Mouse (Mus musculus): ENCODE data around the gene Nr2f1.

Nr2f1 gene

DNA sequence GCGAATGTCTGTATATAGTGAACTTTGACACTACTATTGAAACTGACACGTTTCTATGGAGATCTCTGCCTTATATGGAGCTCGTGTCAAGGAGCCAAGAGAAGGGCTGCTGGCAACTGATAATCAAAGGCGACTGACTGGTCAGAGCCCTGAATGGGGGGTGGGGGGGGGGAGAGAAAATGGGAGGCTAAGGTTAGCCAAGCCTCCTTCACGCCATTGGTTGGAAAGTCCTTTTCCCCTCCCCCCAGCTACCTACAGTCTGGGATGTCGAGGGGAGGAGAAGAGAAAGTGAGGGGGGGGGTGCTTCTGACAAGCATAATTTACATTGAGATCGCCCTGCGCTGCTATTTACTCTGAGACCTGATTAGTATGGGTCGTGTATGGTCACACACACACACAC, 850 bp upstream of the Nr2f1 start:
- DNase-seq (ENCODE audit: low spot score in 2 of 2): no peak

GRCm38 (mm10) chr13:78198871-78199641, 501 bp downstream of the Nr2f1 start:
- DNase-seq (ENCODE audit: low spot score in 2 of 2): peak; percentile 34 to 55

- no peak for DNase-seq (ENCODE audit: low spot score in 2 of 2)
Measured at GRCm38 (mm10) chr13:78198391-78198870, 1.1 kb downstream of the Nr2f1 start.

DNA sequence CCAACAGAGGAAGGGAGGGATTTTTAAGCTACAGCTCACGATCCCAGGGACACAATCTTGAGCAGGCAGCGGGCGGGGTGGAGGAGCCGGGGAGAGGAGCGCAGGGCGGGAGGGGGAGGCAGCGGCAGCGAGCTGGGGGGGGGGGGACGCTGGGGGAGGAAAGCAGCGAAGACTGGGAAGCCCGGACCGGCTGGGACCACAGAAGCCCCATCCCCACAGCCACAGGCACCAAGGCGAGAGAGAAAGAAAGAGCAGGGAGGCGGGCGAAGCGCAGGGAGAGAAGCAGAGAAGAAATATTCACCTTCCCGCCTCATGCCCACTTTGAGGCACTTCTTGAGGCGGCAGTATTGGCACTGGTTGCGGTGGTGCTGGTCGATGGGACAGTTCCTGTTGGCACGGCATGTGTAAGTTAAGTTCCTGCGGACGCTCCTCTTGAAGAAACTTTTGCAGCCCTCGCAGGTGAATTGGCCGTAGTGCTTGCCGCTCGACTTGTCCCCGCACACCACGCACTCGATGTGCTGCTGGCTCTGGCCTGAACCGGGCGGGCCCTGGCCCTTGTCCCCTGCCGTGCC, 1.7 kb downstream of the Nr2f1 start:
- DNase-seq (ENCODE audit: low spot score in 2 of 2): no peak

DNA sequence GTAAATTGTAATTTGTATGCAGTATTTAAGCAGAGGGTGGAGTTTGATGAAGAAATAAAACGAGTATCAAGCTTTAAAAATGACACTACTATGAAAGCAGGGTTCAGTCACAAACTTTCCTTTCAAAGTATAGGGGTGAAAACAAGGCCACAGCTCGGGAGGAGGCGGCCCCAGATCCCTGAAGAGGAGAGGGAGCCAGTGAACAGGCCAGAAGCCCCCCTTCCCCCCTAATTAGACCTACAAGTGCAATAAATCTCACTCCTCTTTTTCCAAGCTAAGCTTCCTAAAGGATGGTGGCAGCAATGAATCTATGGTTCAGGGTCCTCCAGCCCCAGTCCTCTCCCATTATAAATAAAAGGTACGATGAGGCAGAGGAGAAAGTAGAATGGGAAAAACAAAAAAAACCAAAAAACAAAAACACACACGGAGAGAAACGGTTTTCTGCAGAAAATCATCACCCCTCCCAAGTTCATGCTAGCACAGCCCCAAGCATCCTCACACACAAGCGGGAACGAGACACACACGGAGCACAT, 2.2 kb downstream of the Nr2f1 start:
- no peak for DNase-seq (ENCODE audit: low spot score in 2 of 2)

- no peak for DNase-seq (ENCODE audit: low spot score in 2 of 2)
Measured at GRCm38 (mm10) chr13:78196236-78196796, 3.2 kb downstream of the Nr2f1 start.

GRCm38 (mm10) chr13:78195601-78196115, 3.9 kb downstream of the Nr2f1 start:
- no peak for DNase-seq (ENCODE audit: low spot score in 2 of 2)

DNA sequence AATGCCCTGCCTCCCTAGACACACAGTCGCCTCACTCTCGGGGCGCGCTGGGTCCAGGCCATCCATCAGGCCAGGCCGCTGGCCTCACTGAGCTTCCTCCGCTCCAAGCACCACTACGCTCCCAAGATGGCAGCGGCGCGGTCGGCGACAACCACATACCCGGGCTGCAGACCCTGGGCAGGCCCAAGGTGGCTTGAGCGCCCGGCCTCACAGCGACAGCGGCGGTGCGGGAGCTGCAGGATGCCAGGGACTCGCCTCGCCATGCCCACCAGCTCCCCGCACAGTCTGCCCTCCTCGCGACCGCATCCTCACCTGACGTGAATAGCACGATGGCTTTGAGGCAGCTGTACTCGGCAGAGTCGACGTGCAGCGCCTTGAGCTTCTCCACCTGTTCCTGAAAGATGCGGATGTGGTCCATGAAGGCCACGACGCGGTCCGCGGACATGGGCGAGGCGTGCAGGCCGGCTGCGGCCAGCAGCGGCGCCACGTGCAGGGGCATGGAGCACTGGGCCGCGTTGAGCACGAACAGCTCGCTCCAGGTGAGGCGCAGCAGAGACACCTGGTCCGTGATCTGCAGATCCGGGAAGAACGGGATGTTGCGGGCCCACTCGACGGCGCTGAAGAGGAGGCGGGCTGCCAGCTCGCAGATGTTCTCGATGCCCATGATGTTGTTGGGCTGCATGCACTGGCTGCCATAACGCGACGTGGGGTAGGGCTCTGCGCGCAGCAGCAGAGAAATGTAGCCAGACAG, 4.5 kb downstream of the Nr2f1 start:
- no peak for DNase-seq (ENCODE audit: low spot score in 2 of 2)

DNA sequence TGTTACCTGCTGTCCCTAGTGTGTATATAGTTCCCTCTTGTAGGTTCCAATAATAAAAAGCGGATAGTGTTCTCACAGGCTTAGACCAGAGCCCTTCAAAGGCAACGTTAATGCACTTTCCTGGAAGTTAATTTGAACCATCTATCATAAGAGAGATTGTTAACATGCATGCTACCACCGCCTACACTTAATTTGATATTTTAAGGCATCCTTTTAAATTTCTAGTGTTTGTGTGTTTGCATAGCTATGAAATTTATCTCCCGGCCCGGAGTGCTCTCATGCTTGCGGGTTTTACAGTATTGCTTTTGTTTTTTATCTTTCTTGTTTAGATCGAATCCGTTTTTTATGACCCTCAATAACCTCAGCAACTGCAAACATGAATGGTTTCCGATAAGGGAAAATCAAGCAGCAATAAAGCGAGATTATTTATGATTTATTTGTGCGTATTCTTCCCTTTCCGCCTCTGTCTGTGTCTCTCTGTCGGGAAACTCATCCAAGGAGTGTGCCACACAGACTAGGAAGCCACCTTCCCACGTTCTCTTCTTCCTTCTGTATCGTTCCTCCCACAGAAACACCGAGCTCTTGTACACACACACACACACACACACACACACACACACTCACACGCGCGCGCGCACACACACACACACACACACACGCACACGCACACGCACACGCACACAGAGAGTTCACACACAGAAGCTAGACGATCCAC, 5.3 kb downstream of the Nr2f1 start:
- DNase-seq (ENCODE audit: low spot score in 2 of 2): no peak

DNA sequence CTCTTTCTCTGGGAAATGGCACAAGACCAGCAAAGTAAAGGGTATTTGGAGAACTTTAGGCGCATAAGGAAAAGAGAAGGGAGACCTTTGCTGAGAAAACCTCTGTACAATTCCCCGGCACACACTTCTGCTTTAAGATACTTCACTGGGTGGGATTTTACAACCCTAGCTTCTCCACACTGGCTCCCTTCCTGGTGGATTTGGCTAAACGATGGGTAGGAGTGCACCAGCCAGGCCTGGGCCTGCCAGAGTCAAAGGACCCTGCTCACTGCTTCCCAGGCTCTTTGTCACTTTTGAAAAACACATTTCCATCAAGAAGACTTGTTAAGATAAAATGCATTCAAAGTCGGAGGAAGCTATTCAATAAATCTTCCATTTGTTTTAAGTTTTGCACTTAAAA, 6.3 kb downstream of the Nr2f1 start:
- DNase-seq (ENCODE audit: low spot score in 2 of 2): no peak

- DNase-seq (ENCODE audit: low spot score in 2 of 2): no peak
Measured at GRCm38 (mm10) chr13:78189586-78189985, 10.0 kb downstream of the Nr2f1 start.

- no peak for DNase-seq (ENCODE audit: low spot score in 2 of 2)
Measured at GRCm38 (mm10) chr13:78187833-78188232, 11.7 kb downstream of the Nr2f1 start.

GRCm38 (mm10) chr13:78186340-78186946, 13.1 kb downstream of the Nr2f1 start:
- no peak for DNase-seq (ENCODE audit: low spot score in 2 of 2)

DNA sequence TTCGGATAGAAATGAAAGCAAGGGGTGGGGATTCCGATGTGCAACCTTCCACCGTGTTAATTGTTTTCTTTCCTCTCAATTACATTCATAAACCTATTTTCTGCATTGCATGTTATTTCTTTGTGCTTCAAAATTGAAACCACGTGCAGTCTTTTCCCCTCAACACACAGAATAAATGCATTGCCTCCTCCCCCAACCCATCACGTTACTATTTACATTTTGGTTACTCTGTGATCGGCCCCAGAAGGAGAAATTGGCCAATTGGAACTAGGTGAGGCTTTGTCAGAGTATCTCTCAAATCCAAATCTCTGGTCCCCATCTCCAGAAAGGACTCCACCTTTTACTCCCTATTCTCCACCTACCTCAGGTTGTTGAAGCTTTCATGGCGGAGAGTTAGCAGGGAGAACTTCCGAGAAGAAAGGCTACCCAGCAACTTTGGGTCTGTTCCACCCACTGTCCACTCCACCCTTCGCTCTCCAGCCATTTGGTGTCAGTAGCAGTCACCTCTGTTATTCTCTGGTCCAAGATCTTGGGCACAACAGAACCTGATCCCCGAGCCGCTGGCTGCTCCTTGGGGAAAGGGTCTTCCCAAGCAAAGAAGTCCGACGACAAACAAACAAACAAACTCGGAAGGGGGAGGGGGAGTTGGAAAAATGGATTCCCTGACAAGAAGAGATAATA, 14.6 kb downstream of the Nr2f1 start:
- no peak for DNase-seq (ENCODE audit: low spot score in 2 of 2)

DNA sequence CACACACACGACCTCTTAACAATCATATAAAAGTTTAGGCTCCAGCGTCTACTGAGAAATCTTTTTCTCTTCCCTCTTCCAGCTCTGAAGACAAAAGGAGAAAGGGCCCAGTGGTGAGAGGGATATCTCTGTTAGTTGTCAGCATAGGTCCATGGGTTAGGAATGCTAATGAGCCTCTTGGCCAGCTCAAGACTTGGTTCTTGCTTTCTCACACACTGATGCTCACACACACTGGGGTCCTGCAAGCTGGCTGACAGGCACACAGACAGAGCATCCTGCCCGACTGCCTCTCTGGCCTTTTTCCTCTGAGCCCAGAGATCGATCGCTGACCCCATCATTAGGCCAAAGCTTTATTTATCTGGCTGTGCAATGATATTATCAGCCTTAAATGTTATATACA, 15.6 kb downstream of the Nr2f1 start:
- DNase-seq (ENCODE audit: low spot score in 2 of 2): no peak

DNA sequence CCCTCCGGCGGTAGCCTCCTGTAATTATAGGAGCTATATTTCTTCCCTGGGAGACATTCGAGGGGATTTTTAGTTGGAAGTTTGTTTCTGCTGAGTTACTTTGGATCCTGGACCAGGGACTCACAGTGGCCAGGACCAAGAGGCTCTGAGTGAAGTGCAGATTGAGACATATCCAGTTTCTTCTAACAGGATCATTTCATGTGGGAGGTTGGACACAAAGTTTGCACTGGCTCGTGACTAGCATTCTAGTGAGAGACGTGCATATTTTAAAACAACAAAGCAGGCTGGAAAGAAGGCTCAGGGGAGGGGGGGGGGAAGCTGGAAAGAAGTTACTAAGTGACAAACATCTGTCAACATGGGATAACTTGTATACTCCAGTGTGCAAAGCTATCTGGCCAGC, 16.6 kb downstream of the Nr2f1 start:
- no peak for DNase-seq (ENCODE audit: low spot score in 2 of 2)

GRCm38 (mm10) chr13:78181930-78182558, 17.5 kb downstream of the Nr2f1 start:
- DNase-seq (ENCODE audit: low spot score in 2 of 2): no peak

GRCm38 (mm10) chr13:78181071-78181929, 18.3 kb downstream of the Nr2f1 start:
- DNase-seq (ENCODE audit: low spot score in 2 of 2): no peak

DNA sequence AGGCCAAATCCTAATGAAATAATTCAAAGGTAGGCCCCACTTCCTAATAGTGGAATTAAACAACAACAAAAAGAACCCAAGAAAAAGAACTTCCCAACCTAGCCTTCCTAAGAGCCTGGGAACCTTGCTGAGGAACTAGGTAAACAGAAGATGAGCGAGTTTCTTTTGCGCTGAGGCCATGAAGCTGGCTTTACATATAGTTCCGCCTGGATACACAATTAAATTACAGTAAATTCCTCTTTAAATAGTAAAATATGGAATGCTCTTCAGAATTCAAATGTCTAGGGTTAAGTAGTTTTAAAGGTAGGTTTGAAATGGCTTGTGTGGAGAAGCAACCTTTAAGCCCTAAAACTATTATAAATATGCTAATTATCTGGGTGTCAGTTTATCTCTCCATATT, 19.3 kb downstream of the Nr2f1 start:
- no peak for DNase-seq (ENCODE audit: low spot score in 2 of 2)
